Mouse (Mus musculus): Measurements from ENCODE around the gene Add3.

Gene Add3

DNA sequence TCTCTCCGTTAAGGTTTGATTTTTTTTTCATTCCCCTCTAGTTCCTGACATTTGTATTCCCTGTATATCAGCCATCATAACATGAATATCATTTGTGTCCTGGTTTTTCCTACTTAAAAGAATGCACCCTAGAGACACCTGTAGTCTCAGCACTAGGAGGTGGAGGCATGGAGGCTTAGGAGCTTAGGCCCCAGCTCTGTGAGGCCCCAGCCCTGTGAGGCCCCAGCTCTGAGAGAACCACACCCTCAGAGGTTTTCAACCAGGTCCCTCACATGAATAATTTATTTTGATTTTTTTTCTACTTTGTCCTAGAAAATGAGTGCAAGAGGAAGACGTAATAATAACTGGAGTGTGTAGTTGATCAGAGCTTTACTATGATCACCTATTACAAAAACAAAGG is 107.3 kb downstream of the Add3 start:
- no peak for DNase-seq

DNA sequence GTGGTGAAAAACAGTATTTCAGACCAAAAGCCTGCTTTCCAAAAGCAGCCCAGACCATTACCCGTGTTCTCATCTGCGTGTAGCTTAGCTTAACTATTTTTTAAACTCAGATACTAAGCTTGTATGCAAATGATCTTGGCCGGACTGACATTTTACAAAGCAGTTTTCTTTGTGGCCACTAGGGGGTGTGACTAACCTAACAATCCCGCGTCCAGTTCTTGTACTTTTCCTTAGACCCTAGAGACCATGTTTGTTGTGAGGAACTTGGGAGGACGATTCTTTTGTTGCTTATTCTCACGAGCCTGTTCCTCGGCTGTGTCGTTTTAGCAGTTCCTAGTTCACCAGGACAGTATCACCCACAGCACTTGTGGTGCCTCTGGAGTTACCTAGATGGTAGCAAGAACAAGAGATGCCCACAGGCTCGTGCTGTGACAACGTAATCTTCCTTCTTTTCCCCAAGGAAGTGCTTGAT is 107.8 kb downstream of the Add3 start:
- peak; percentile 63 for DNase-seq

DNA sequence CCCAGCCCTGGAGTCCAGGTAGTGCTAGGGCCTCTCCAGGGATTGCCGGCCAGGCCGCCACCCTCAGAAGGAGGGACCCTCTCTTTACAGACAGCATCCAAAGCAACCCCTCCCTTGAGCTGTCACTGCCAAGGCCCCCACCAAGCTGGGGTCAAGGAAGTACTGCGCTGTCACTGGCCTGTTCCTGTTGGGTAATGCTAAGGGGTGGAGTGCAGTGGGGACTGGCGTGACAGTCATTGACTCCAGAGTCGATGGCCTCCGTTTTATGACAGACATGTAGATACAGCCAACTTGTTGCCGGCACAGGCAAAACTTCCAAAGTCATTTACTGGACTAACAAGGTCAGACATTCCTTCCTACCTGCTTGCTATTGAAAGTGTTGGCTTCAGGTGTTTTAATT is 110.8 kb downstream of the Add3 start:
- no peak for DNase-seq

DNA sequence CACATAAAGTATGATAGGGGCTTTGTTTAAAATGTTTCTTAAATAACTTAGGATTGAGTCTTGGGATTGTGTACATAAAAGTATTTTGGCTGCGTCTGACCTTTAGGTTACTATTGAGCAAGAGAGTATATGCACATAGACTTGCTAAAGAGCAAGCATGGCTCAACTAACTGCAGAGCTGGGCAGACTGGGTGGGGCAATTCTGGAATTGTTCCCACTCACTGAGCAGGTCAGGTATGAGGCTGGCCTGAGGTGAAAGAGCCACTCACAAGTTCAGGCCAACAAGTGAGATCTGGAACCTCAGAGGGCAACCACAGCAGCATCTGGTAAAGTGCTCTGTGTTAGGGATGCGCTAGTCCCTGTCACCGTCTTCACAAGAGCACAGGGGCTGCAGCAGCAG is 111.4 kb downstream of the Add3 start:
- no peak for DNase-seq

DNA sequence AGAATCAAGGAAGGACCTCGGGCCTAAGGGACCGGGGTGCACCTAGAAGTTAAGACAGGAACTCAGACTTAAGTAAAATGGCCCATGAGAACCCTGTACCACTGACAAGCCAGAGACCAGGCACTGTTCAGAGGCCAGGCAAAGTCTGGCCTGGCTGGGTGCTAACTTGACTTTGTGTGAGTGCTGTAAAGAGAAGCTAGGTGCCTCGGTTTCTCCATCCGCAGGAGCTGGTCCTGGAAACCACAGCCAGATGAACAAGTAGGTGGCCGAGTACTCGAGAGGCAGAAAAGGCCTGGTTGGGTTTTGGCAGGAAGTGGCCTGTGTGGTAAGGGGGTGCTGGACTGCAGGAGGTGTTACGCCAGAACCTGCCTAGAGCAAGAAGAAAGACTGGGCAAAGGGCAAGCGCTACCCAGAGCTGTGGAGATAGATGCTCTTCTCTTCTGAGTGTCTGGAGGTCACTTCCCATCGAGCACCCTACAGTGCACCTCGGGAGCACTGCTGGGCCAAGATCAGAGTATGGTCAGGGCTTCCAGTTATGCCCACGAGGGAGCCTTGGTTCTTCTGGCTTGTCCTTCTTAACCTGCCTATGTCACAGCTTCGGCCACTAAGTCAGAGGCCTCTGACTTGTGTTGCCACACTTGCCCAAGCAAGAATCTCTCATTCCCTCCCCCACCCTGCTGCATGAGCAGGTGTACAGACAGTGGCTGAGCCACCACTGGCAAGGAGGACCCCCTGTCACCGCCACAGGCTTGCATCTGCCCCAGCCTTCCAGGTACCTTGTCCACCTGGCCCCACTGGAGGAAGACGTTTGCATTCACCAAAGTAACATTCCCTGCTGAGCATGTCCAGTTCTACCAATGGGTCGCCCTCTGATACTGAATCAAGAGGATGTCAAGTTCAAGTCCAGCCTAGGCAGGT is 112.1 kb downstream of the Add3 start:
- DNase-seq = no peak

DNA sequence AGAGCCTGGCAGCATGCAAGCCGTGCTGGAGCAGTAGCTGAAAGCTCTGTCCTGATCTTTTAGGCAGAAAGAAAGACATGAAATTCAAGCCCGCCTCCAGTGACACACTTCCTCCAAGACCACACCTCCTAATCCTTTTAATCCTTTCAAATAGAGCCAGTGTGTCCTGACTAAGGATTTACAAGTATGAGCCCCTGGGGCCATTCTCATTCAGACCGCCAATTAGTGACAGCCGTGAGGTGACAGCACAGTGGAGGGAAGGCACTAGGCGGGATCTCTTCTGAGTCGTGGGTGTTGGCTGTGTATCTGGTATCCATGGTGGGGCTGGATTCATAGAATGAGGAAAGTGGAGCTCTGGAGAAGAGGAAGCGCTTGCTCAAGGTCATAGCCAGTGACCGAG is 116.1 kb downstream of the Add3 start:
- no peak for DNase-seq

DNA sequence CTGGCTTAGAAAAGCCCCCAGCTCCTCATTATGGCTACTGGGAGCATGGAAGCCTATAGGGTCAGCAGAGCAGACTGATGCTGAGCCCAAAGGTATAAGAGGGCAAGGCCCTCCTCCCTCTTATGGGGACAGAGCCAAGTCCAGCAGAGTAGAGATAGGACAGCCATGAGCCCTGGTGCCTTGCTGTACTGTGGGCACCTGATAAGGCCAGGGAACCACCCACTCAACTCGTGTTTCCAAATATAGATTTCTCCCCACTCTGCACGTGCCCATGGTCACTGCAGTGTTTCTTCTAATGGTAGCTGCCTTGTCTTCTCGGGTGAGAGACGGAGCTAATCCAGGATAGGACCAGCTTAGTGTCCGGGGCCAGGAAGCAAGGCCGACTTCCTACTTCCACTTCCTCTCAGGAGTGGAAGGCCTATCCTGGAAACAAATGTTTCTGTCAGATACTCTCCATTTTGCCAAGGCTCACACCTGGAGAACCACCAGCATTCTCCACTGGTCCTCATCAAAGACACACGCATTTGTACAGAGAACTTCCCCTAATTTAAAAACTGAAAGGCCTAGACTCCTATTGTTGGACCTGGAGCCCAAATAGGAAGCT is 116.8 kb downstream of the Add3 start:
- no peak for DNase-seq

DNA sequence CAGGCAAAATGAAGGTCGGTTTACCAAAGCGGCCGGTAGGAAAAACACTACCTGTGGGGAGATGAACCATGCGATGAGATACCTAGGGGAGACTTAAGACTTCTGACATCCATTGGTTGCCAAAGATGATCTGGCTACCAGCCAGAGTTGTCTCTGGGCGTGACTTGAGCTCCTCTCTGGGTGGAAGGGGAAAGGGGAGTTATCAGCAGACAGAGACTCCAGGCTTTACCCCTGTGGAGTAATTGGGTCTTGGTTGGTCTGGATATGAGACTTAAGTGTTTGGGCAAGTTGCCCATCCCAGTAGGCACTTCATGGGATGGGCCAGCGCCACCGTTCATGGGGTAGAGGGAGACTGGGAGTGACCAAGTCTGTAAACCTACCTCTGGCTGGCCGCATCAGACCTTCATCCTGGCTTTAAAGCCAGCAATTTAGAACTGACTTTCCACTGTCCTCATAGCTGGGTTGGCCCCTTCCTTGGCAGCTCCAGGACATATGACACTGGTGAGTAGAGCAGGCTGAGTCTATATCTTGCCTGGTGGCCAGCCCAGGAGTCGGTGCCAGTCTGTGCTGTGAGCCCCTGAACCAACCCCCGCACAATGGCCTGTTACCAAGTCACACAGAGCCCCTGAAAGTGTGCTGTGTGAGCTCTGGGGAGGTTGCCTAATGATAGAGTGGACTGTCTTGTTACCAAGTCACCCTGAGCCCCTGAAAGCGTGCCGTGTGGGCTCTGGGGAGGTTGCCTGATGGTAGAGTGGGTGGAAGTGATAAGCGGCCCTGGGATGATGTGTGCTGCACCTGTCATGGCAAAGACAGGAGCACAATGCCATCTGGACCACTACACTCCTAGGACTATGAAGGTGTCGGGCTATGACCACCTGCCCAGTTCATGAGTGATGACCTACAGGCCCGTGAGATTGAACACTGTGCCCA is 117.7 kb downstream of the Add3 start:
- DNase-seq = peak; percentile 24

DNA sequence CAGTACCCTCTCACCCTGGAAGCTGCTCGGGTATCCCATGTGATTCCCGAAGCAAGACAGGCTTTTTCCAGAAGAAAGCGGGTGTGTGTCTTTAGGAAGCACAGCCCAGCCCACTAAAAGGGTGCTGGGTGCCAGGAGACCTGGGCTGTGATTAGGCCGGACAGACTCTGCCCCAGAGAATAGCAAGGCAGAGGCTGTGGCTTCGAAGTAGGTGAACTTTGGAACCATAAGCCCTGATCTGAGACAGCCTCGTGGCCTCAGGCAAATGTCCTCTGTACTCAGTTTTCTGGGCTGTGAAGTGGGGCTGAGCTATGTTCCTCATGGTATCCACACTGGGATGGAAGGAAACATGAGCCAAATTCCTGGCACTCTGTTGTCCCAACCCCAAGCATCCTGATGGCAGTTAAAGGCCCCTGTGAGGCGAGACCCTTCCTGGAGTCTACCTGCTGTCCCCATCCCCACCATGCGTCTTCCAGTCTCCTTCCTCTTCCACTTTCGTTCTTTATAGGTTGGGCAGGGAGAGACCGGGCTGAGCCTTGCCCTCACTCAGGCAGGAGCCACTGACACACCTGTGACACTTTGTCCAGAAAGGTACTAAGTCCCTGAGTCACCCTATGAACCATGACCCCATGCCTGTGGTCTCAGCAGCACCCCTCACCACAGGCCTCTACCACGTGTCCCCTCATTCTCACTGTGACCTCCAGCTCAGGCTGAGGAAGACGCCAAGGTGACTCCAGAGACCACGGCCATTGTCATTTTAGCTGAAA is 118.7 kb downstream of the Add3 start:
- DNase-seq = no peak

DNA sequence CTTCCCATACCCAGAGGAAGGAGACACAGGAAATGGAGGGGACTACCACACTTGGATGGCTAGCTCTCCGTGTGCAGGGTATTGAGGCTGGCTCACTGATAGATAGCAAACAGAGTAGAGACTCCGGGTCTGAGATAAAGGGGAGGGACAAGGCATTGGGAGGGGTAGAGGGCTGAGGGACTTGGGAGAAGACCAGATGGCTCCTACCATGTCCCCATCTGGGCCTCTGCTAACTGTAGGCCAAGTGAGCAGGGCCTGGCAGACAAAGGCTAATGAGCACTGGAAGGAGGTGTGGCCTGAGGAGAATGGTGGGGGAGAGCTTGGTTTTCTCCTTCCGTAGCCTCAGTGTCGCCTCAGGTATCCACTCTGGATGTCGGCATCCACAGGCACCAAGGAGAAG is 119.3 kb downstream of the Add3 start:
- DNase-seq = peak; percentile 61

DNA sequence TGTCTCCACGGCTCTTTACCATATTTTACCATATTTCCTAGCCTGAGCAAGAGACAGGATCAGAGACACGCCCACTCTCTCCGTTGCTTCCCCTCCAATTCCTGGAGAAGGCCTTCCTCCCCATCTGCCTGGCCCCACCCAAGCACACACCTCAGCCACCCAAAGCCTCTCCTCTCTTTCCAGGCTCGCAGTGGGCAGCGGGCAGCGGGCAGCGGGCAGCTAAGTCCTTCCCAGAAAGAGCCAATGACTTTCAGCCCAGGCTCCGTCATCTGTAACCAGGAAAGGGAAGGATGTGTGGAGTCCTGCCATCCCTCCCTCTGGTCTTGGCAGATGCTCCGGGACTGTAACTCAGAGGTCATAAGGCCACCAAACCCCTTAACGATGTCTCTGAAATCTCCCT is 120.0 kb downstream of the Add3 start:
- DNase-seq = peak; percentile 30

DNA sequence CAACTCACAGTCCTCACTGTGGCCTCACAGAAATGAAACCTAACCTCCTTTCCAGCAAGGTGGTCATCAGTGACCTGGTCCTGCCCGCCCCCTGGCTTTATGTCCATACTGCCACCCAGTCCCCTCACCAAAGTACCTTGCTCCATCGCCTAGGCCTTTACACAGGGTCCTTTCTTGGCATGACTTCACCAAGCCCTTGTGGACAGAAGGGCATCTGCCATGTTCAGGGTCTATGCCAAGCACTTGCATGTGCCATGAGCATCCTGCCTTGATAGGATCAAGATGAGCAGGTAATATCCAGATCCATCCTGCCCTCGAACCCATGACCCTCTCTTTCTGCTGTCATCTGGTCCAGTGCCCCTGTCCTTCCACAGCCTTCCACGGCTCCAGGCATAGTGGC is 120.6 kb downstream of the Add3 start:
- DNase-seq = no peak

DNA sequence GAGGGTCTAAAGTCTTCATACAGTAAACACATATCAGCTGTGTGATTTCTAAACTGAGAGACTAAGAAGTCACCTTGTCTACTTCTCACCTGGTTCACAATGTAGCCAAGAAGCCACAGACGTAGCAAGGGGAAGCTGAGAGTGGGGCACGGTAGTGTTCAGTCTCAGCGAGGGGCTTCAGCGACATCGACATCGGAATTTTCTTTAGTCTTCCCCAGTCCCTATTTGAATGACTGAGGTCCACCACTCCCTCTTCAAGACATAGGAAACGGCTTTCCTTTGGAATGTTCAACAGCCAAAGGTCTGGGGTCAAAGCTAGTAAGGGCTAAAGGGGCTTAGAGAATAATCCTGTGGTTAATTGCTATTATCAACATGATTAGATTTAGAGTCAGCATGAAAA is 121.8 kb downstream of the Add3 start:
- DNase-seq = no peak

DNA sequence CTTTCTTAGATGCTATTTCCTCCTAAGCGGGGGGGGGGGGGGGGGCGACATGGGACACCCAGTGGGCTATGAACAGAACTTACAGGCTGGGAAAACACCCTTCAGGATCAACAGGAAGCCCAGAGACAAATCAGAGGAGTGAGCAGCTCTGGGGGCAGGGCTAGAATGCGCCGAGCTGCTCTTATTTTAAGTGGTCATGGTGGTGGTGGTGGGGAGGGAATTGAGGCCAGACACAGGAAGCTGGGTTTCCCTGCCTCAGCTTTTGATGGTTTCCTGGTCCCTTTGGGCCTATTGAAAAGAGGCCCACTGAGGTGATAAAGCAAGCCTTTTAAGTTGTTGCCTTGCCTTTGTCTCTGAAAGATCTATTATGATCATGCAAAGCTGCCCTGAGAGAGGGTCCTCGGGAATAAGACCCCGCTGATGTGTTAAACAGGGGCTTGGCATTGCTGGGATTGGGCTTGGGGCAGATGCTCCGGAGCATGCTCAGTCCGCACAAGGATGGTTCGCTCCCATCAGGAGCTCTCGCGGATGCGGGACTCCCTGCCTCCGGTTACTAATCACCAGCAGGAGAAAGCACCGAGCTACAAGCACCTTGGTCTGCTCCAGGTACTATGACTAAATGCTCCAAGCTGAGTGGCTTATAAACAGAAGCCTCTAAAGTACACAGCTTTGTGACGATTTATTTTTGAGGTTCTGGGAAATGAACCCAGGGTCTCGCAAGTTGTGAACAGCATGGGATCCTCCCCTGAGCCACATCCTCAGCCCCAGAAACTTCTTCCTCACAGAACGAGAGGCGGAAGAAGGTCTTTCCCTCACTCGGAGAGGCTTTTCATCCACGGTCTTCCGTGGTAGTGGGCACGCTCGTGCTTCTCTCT is 123.9 kb downstream of the Add3 start:
- DNase-seq = no peak

DNA sequence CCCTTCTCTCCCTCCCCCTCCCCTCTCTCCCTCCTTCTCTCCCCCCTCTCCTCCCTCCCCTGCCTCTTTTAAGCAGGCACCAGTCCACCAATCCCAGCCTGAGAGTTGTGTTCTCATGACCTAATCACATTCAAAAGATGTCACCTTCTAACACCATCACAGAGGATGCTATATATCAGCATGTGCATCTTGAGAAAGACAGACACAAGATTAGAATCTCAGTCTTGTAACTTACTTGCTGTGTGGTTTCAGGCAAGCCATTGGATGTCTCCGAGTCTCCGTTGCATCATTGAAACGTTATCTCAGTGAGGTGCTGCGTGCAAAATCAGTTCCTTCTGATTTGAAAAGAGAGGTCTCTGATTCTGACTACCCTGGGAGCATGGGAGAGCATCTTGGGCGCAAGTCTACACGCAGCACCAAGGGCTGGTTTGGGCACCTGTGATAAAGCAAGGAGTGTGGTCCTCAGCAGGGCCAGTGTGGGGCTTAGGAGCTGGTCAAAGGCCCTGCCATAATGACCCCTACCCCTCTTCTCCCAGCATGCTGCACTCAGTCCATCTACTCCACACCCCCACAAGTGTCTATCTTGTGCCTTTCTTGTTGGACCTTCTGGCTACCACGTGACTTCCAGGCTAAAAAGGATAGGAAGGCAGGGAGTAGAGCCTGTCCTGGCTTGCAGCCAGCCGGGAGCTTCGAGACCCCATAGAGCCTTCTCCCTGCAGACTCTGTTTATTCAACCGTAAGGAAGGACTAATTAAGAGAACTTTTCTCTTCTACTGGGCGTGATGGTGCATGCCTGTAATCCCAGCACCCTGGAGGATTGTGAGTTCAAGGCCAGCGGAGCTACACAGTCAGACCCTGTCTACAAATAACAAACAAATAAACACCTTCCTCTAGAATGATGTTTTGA is 124.8 kb downstream of the Add3 start:
- no peak for DNase-seq

DNA sequence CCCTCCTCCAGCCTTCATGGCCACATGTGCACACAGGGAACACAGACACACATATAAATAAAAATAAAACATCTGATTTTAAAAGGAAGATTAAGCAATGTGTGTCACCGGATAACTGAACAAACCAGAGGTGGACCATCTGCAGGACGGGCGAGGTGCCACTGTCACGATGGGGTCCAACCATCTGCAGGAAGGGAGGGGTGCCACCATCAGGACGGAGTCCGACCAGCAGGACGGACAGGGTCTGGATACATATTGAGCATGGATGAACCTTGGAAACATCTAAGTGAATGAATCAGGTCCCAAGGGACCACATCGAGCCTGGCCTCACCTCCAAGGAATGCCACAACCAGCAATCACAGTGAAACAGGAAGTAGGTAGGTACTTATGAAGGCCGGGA is 127.1 kb downstream of the Add3 start:
- no peak for DNase-seq

DNA sequence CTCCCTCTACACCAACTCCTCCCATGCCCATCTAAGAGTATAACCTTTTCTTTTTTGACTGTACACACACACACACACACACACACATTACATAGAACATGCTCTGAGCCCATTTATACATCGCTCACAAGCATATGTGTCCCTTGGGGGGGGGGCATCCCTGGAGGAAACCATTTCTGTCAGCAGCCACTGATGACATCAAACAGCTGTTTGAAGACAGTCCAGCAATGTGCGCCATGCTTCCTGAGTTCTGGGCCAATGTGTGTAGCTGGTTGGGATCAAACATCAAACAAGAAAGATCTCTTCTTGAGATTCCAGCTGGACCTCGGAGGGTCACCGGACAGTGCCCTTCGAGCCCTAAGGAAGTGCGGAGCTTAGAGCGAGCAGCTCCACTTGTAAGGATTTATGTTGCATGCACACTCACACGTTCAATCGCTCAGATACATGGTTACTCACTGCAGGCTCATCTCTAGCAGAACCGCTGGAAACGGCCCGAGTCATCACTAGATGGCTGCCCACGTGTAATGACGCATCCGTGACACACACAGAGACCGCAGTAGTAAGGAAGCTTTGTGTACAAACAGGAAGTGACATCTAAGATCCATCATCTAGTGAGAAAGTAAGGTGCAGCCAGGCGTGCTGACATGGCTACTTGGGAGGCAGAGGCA is 132.9 kb downstream of the Add3 start:
- DNase-seq = no peak

DNA sequence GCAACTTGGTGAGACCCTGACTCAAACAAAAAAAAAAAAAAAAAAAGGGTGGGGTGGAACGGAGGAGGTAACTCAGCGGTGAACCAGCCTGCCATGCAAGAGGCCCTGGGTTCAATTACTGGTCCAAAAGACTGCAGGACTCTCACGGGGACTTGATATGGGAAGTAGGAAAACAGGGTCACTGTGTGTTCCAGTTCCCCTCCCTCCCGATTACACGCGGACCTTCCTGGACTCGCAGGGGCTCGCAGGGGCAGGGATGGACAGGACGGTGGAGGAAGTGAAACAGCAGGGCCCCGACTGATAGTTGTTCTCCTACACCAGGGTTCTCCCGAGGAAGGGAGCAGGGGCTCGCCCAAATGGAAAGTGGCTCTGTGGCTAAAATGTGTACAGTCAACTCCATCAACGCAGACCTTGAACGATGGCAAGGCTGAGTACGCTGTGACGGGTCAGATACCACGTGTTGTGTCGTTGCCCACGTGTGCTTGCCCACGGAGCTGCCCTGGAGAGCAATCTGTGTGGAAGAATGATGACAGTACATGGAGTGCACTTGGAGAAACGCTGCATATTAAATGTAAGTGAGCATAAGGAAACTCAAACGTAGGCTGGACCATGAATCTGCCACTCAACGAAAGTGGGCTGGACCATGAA is 133.7 kb downstream of the Add3 start:
- no peak for DNase-seq

DNA sequence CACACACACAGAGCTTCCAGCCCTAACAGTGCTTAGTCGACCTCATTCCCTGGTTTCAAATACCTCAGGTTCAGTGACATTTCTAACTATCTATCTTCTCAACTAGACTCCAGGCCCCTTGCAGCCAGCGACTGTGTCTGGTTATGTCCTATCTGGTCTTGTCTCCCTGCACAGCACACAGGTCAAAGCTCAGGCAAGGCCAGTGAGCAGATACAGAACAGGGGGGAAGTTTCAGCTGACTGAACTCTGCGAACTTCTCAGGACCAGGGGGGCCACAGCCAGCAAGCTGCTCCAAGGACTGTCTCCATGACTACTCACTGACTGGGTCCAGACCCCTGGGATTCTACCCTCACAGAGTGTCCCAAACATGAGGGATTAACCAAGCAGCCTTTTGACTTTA is 135.0 kb downstream of the Add3 start:
- DNase-seq = no peak
